Mouse (Mus musculus) brain, embryonic 14.5 days (tissue): ENCODE measurements around the gene Peli3. TPM values are rescaled to one million over a fixed set of nuclear protein-coding genes. Genes with fewer than 3 reads are reported as not detected.

Source experiments
- DNase-seq: peaks from one replicate; pipeline ENCODE4 v3.0.0-alpha.2; 2011; ENCODE audit warnings: low read depth
- CTCF ChIP-seq: fragments of 200-500 bp; IDR thresholded peaks from 2 replicates; pipeline ENCODE4 v1.5.1; 2012; ENCODE audit warnings: inconsistent platforms, mild to moderate bottlenecking, moderate library complexity, borderline replicate concordance; ENCODE audit not compliant: insufficient read depth, insufficient read length; ENCODE audit errors: extremely low read depth
- POLR2A ChIP-seq: fragments of 200-500 bp; IDR thresholded peaks from 2 replicates; pipeline ENCODE4 v1.6.1; 2012; ENCODE audit warnings: mild to moderate bottlenecking, inconsistent platforms, borderline replicate concordance; ENCODE audit not compliant: poor library complexity, insufficient read depth, insufficient read length, severe bottlenecking; ENCODE audit errors: extremely low read depth
- polyA plus RNA-seq: library from polyadenylated mRNA; depleted of rRNA; stranded (reverse); fragments of >200 nt; gene quantifications from 2 replicates; pipeline ENCODE4 v1.2.3, GENCODE M21; 2012; rRNA removed

Peli3 gene
- polyA plus RNA-seq, 1 experiment: 14.2 TPM

DNA sequence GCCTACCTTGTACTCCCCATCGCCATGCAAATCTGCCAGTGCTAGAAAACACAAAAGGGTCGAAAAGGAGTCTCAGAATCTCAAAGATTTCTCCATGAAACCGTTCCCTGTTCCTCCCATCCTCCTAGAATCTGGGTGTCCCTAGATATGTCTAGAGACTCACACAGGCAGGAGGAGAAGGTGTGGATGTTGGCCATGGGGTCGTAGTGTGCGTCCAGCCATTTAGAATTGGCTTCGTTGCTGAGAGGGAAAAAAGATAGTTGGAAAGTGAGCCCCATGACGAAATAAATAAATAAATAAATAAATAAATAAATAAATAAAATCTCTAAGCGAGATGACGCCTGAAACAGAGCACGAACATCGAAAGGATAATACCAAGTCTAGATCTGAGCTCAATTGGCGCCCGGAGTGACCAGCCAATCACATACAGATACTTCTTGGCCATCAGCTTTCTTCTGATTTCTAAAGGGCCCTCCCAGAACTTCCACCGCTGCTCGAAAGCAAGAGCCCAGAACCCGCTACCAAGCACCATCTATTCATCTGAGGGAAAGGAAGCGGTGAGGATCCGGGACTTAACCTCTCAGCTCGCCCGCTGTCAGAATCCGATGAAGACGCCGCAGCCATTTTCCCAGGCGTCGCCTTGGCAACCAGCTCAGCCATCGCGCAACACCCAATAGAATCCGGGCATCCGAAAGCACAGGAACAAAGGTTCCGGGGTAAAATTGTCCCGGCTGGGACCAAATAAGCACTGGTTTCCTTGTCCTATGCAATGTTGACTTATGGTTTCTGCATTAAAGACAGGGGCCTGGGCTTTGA, 36.7 kb downstream of the Peli3 start, which contains the start of gene Bbs1:
TSS of gene Bbs1 (minus strand) at position 650 of the 816 bp plus-strand sequence.
- TF ChIP-seq CTCF (no peak), POLR2A (no peak)
- DNase-seq: peak; percentile 95

DNA sequence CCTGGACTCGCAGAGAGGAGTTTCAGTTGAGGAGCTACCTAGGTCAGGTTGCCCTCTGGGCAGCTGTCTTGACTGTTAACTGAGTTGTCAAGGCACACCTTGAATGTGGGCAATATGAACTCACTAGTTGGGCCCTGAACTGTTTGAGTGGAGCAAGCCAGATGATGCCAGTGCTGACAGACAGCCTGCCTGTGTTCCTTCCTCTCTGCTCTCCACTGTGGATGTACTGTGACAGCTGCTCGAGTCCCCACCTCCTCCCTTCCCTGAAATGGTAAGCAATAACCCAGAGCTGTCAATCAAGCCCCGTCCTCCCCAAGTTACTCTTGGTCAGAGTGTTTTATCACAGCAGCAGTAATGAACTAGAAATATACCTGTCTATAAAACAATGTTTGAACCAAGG, 43.0 kb downstream of the Peli3 start:
- DNase-seq: no peak
- TF ChIP-seq POLR2A: no peak
- TF ChIP-seq CTCF: no peak

DNA sequence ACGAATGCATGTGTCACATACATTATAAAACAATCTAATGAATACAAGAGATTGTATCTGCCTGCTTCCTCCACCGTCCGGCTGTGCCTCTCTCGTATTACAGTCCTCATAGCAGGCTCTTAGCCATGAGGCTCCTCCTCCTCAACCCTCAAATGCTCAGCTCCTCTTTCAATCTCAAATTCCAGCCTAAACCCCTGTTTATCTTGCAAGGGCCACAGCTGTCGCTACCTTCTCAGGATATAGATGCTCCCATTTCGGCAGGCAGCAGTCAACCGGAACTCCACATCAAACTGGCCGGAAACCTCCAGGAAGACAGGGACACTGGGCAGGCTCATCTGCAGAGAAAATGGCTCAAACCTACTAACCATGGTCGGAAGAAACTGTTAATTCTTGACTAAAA, 44.0 kb downstream of the Peli3 start:
- DNase-seq: no peak
- no peak for TF ChIP-seq CTCF
- TF ChIP-seq POLR2A: no peak

DNA sequence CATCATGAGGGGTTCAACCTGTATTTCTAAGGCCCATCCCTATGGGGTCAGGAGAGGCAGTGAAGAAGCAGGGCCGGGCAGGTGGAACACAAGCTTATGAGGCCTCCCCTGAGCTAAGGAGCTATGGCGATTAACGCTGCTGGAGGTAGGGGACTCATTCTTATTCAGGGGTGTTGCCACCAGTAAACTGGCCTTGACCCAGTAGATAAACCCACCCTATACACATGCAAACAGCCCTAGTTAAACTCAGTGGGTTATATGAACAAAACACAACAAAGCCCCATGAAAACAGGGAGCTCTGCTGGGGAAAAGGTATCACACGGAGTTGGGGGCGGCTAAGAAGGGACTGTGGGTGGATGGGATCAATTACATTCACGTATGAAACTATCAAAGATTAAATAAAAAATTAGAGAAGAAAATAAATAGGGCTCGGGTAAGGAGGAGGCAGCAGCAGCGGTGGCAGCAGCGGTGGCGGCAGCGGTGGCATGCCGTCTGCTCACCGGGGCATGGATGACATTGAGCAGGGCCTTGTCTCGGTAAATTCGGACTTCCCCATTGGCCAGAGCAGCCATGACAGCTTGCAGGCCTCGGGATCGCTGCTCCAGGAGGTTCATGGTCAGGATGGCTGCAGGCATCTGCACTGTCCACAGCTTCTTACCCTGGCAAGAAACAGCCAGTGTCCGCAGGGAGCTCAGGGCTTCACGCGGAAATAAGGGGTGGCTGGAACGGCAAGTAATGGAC, 46.0 kb downstream of the Peli3 start:
- TF ChIP-seq POLR2A: no peak
- TF ChIP-seq CTCF: no peak
- no peak for DNase-seq

DNA sequence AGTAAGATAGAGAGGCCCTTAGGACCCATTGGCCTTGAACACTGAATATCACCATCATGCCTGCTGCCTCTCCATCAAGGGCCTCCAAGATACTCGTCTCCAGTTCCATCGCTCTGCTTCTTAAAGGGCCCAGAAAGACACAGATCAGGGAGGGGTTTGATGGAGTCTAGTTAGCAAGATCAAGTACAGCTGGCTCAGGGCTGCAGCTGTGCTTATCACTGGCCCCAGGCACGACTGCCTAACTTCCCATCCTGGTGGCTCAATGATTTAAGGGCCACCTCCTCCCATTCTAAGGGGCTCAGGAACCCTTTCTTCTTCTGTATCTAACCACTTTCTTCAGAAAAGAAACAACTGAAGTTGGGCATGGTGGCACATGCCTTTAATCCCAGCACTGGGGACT, 51.1 kb downstream of the Peli3 start:
- no peak for DNase-seq
- TF ChIP-seq POLR2A (no peak), CTCF (no peak)

DNA sequence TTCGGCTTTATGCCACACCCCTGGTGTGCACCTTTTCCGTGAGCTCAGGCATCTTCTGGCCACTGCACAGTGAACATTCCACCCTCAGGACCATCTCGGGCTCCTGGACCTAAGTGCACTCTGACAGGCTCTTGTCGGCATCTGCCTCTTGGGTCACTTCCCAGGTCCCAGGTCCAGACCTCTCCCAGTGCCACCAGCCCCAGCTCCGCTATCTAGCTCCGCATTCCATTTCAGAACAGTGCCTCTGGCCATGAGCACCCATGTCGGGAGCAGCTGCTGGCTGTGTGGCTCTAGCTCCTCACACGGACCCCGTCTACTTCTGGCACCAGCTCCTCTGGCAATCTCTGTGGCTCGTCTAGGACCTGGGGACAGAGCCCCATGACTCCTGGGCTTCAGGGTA, 53.1 kb downstream of the Peli3 start:
- TF ChIP-seq POLR2A (no peak), CTCF (no peak)
- DNase-seq: no peak

DNA sequence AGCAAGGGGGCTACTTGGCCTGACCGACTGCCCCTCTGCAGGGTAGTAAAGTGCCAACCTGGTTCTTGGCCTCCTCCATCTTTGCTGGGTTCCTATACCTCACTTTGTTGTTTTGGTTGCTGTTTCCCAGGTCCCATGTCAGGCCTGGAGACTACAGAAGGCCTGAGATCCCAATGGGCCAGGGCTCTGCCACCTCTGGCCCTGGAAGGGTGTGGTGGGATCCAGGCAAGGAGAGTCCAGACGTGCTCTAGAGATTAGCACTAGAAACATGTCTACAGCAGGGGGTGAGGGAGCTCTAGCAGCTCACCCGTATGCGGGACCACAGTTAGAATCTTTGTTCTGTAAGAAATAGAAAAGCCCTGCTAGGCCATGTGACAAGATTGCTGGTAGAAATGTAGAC, 59.0 kb downstream of the Peli3 start:
- no peak for DNase-seq

More for the DNA sequence above, 59.0 kb downstream of the Peli3 start:
- TF ChIP-seq CTCF: no peak
- TF ChIP-seq POLR2A: no peak

Other genes starting within 250 kb of the Peli3 start
- 3.3 and 4.3 TPM in 2 replicates for gene Gm960, start 244.5 kb downstream of the Peli3 start, polyA plus RNA-seq
- gene Sptbn2, start 232.0 kb downstream of the Peli3 start, polyA plus RNA-seq: 23.4 and 57.0 TPM in 2 replicates
- 97.3 and 97.9 TPM in 2 replicates for gene Rbm4b, start 186.6 kb downstream of the Peli3 start, polyA plus RNA-seq
- 146 and 173 TPM in 2 replicates for gene Rbm4, start 149.2 kb downstream of the Peli3 start, polyA plus RNA-seq
- gene Gm21992, start 131.5 kb downstream of the Peli3 start, polyA plus RNA-seq: 28.7 and 57.0 TPM in 2 replicates
- 70.7 and 85.4 TPM in 2 replicates for gene Rbm14, start 131.5 kb downstream of the Peli3 start, polyA plus RNA-seq
- 42.3 and 45.1 TPM in 2 replicates for gene Ccs, start 103.8 kb downstream of the Peli3 start, polyA plus RNA-seq
- gene Ccdc87, start 103.8 kb downstream of the Peli3 start, polyA plus RNA-seq: 0.30 and 0.62 TPM in 2 replicates
- gene Ctsf, start 88.0 kb downstream of the Peli3 start, polyA plus RNA-seq: 73.6 and 85.2 TPM in 2 replicates
- 0.95 and 1.7 TPM in 2 replicates for gene Actn3, start 65.2 kb downstream of the Peli3 start, polyA plus RNA-seq
- 32.0 and 48.4 TPM in 2 replicates for gene Zdhhc24, start 64.5 kb downstream of the Peli3 start, polyA plus RNA-seq
- gene Bbs1, start 36.5 kb downstream of the Peli3 start, polyA plus RNA-seq: 18.5 and 27.6 TPM in 2 replicates
- gene Dpp3, start 14.8 kb downstream of the Peli3 start, polyA plus RNA-seq: 111 and 122 TPM in 2 replicates
- gene Mrpl11, start 19.0 kb upstream of the Peli3 start, polyA plus RNA-seq: 70.0 and 81.9 TPM in 2 replicates
- 4.1 and 7.8 TPM in 2 replicates for gene Npas4, start 47.2 kb upstream of the Peli3 start, polyA plus RNA-seq
- 31.1 and 34.9 TPM in 2 replicates for gene Slc29a2, start 80.7 kb upstream of the Peli3 start, polyA plus RNA-seq
- gene B4gat1, start 95.7 kb upstream of the Peli3 start, polyA plus RNA-seq: 46.8 and 49.8 TPM in 2 replicates
- 1.9 and 2.8 TPM in 2 replicates for gene AC124502.3, start 95.8 kb upstream of the Peli3 start, polyA plus RNA-seq
- 32.9 and 39.8 TPM in 2 replicates for gene Brms1, start 98.2 kb upstream of the Peli3 start, polyA plus RNA-seq
- gene Rin1, start 107.4 kb upstream of the Peli3 start, polyA plus RNA-seq: 4.0 and 4.3 TPM in 2 replicates
- 15.5 and 24.7 TPM in 2 replicates for gene Cd248, start 125.0 kb upstream of the Peli3 start, polyA plus RNA-seq
- 6.8 and 10.7 TPM in 2 replicates for gene Tmem151a, start 142.4 kb upstream of the Peli3 start, polyA plus RNA-seq
- gene Yif1a, start 145.4 kb upstream of the Peli3 start, polyA plus RNA-seq: 62.8 and 63.2 TPM in 2 replicates
- gene Cnih2, start 155.4 kb upstream of the Peli3 start, polyA plus RNA-seq: 467 and 494 TPM in 2 replicates
- 195 and 205 TPM in 2 replicates for gene Rab1b, start 163.9 kb upstream of the Peli3 start, polyA plus RNA-seq
- 117 and 134 TPM in 2 replicates for gene Klc2, start 175.4 kb upstream of the Peli3 start, polyA plus RNA-seq